ENCODE assay signal across 17 mouse cellular contexts in genomic region chr10:120169841-120170240, GRCm38 (mm10).
"Had no signal": no experiment of that assay in that cellular context is flagged by ENCODE, and none has a peak within 500 bp of the region (broad histone marks: within the 10 kb centered on the region; RNA-seq: fewer than 3 reads in every experiment).

No protein-coding gene starts in this region.

- H3K4me3 ChIP-seq: lung, embryonic 15.5 days; megakaryocyte, embryonic 14.5 days; midbrain, embryonic 13.5 days; midbrain, embryonic 15.5 days; neural tube, embryonic 12.5 days; stomach, embryonic 15.5 days had no signal

- H3K9me3 ChIP-seq: lung, embryonic 15.5 days; midbrain, embryonic 13.5 days; midbrain, embryonic 15.5 days; neural tube, embryonic 12.5 days; stomach, embryonic 15.5 days had no signal

- H3K9ac ChIP-seq: liver, postnatal 0 days; lung, embryonic 15.5 days; midbrain, embryonic 13.5 days; midbrain, embryonic 15.5 days; neural tube, embryonic 12.5 days; stomach, embryonic 15.5 days had no signal

- H3K27ac ChIP-seq: lung, embryonic 15.5 days; midbrain, embryonic 13.5 days; midbrain, embryonic 15.5 days; neural tube, embryonic 12.5 days; stomach, embryonic 15.5 days; stomach, postnatal 0 days had no signal

- H3K4me1 ChIP-seq: midbrain, embryonic 15.5 days; neural tube, embryonic 12.5 days; stomach, embryonic 15.5 days had no signal

- ATAC-seq: liver, postnatal 0 days; lung, postnatal 0 days; midbrain, embryonic 13.5 days; midbrain, embryonic 15.5 days had no signal

- DNase-seq: liver, postnatal 0 days; lung, adult 2 months; lung, postnatal 14 days; lung, postnatal 4 days; right cerebral cortex, postnatal 14 days; thymus, adult 2 months; thymus, postnatal 25 days; thymus, postnatal 4 days had no signal

- H3K4me2 ChIP-seq: lung, embryonic 15.5 days; midbrain, embryonic 11.5 days; midbrain, embryonic 13.5 days; midbrain, embryonic 15.5 days; neural tube, embryonic 12.5 days; stomach, embryonic 15.5 days had no signal

- H3K36me3 ChIP-seq: lung, embryonic 15.5 days; midbrain, embryonic 13.5 days; midbrain, embryonic 15.5 days; neural tube, embryonic 12.5 days; stomach, embryonic 15.5 days had no signal

- H3K27me3 ChIP-seq: lung, embryonic 15.5 days; megakaryocyte, embryonic 14.5 days; midbrain, embryonic 13.5 days; midbrain, embryonic 15.5 days; neural tube, embryonic 12.5 days; stomach, embryonic 15.5 days had no signal
